Mouse (Mus musculus): ENCODE measurements around the gene Ckap5.

DNA sequence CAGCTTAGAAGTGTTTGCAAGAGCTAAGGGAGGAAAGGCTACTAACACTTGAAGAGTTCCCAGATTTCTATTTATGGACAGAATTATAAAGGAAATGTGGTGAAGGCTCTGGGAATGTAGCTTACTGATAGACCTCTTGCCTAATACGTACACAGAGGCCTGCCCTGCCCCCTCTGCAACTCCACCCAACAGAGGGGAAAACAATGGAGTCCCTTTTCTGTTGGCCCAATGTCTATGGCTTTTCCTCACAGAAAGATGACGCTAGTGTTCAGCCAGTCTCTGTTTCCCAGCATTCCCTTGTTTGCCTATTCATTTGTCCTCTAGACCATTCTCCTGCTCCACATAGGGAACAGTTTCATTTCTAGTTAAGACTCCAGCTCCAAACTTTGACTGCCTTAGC, 9.4 kb upstream of the Ckap5 start:
- no peak for TF ChIP-seq POLR2A (IDR thresholded peaks at IDR 0.05; ENCODE audit: borderline replicate concordance, extremely low read depth, insufficient read depth, insufficient read length, poor library complexity, severe bottlenecking)
- TF ChIP-seq CTCF (IDR thresholded peaks at IDR 0.05; ENCODE audit: borderline replicate concordance, extremely low read depth, insufficient read depth, insufficient read length): no peak
